Mouse (Mus musculus): ENCODE measurements around the gene Leng9. TPM values are rescaled to one million over a fixed set of nuclear protein-coding genes. Genes with fewer than 3 reads are reported as not detected.

Leng9 gene
- polyA plus RNA-seq, 1 experiment = 92.5 TPM

DNA sequence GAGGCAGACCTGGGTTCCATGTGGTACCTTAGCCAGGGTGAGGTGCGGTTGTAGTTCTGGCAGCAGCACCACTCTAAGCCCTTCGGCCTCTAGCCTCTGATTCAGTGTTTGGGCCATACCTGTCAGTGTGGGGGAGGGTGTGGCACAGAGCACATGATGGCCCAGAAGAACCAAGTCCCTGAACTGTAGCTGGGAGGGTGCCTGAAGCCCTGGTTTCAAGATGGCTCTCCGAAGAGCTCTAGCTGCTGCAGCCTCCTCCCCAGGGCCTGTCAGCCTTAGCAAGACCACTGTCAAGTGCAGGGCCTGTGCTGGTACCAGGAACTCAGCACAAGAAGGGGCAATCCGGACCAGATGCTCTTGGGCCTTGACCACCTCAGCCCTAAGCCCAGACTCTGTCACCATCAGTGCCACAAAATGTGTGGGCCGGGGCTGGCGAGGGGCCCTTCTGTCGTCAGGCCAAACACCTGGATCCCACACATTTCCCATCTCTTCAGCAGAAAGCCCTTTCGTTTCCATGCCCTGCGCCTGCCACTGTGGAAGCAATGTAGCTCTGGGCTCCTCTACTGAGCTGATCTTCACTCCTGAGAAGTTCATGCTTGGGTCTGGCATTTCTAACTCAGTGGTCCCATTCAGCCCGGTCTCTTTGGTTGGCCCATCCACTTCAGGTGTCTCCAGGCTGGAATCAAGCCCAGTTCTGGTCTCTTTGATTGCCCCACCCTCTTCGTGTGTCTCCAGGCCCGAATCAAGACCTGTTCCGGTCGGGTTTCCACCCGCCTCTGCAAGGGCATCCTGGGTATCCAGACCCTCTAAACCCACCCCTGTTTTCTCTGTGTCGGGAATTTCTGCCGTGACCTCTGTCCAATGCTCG is 1.6 kb downstream of the Leng9 start:
- Histone ChIP-seq H3K36me3 (ENCODE audit: control insufficient read depth, insufficient read depth, low read length) (peaks cover 44% of the 10 kb centered on the region), H3K4me1 (ENCODE audit: control insufficient read depth, insufficient read depth, insufficient read length, low read length) (peaks cover 19% of the 10 kb centered on the region), H3K27me3 (ENCODE audit: control insufficient read depth, insufficient read depth, low read length) (no peaks in the 10 kb centered on the region), H3K27ac (ENCODE audit: insufficient read depth, low read depth, low read length) (peak overlapping the region; percentile 100), H3K4me3 (ENCODE audit: low read depth, low read length) (peak overlapping the region; percentile 86)
- WGBS = 12% methylated on average over 18 of the region's 18 CpGs
- no peak; the same call in 1 of the 2 replicates for TF ChIP-seq POLR2A (IDR thresholded peaks at IDR 0.05; ENCODE audit: low read depth, low read length)
- TF ChIP-seq CTCF (IDR thresholded peaks at IDR 0.05; ENCODE audit: extremely low read depth, insufficient read length, insufficient replicate concordance, low read depth, low read length) = 0 out of 2 replicates have a peak, but pooled peaks have one; percentile 8

GRCm38 (mm10) chr7:4147836-4148235 is 2.3 kb downstream of the Leng9 start:
- Histone ChIP-seq H3K4me1 (ENCODE audit: control insufficient read depth, insufficient read depth, insufficient read length, low read length) (peaks cover 19% of the 10 kb centered on the region), H3K36me3 (ENCODE audit: control insufficient read depth, insufficient read depth, low read length) (peaks cover 52% of the 10 kb centered on the region), H3K27ac (ENCODE audit: insufficient read depth, low read depth, low read length) (peak overlapping the region; percentile 100), H3K27me3 (ENCODE audit: control insufficient read depth, insufficient read depth, low read length) (no peaks in the 10 kb centered on the region), H3K4me3 (ENCODE audit: low read depth, low read length) (peak overlapping the region; percentile 86)
- WGBS = 59% methylated on average over 4 of the region's 4 CpGs
- TF ChIP-seq POLR2A (IDR thresholded peaks at IDR 0.05; ENCODE audit: low read depth, low read length) = no peak

DNA sequence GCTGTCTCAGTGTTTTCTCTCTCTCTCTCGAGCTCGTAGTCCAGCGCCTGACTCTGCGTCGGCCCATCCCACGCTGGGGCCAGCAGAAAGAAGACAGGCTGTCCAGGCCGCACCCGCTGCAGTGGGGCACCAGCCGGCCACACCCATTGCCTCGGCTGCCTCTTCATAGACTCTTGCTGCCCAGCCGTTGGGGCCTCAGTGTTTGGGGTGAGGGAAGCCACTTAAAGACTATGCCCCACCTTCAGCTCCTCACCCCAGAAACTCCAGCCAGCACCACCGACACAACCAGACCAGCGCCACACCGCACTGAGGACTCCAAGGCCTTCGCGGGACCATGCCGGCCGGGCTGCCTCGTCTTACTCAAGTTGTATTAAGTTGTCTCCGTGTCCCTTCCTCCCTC is 2.8 kb downstream of the Leng9 start:
- Histone ChIP-seq H3K36me3 (ENCODE audit: control insufficient read depth, insufficient read depth, low read length) (peaks cover 56% of the 10 kb centered on the region), H3K27me3 (ENCODE audit: control insufficient read depth, insufficient read depth, low read length) (no peaks in the 10 kb centered on the region), H3K4me1 (ENCODE audit: control insufficient read depth, insufficient read depth, insufficient read length, low read length) (peaks cover 19% of the 10 kb centered on the region), H3K4me3 (ENCODE audit: low read depth, low read length) (peak overlapping the region; percentile 86), H3K27ac (ENCODE audit: insufficient read depth, low read depth, low read length) (peak overlapping the region; percentile 100)
- TF ChIP-seq CTCF (IDR thresholded peaks at IDR 0.05; ENCODE audit: extremely low read depth, insufficient read length, insufficient replicate concordance, low read depth, low read length) = no peak
- peak; percentile 57 for TF ChIP-seq POLR2A (IDR thresholded peaks at IDR 0.05; ENCODE audit: low read depth, low read length)
- 39% methylated on average over 20 of the region's 20 CpGs for WGBS

DNA sequence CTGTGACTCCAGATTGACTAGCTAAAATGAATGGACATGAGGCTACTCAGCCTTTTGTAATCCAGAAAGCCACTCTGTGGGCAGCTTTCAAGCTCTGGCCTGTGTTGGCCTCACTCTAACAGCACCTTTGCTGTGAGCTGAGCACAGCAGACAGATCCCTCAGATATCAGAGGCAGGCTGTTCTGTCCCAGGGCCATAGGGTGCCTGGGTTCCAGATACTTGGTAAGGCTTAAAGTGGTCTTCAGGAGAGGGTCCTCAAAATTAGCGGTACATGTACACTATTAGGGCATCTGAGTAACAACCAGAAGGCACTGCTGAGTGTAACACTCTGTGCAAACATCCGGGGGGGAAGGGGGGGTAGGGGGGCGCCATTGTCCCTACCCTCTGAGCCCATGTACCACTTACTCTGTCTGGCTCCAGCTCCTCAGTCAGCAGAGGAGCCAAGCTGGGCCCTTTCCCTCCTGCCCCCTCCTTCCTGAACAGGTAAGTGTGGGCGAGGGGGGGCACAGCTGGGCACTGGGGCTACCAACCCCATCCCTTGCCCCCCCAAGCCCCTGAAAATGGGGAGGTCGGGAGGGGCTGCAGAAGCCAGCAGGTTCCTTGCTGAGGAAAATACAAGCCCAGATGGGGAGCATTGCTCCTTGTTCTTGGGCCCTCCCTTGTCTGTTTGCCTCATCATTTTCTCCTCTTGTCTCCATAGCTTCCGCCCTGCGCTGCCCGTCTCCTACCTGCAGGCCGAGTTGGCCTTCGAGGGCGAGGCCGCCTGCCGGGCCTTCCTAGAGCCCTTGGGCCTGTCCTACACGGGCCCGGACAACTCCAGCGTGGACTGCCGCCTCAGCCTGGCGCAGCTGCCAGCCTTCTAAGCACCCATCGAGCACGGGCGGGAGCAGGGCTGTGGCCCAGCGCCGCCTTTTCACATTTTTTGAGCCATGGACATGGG is 3.7 kb downstream of the Leng9 start:
- H3K27ac ChIP-seq (ENCODE audit: insufficient read depth, low read depth, low read length) = peak overlapping the region; percentile 100
- no peak for TF ChIP-seq CTCF (IDR thresholded peaks at IDR 0.05; ENCODE audit: extremely low read depth, insufficient read length, insufficient replicate concordance, low read depth, low read length)
- TF ChIP-seq POLR2A (IDR thresholded peaks at IDR 0.05; ENCODE audit: low read depth, low read length) = peak; percentile 19; the same call in 1 of the 2 replicates
- peaks cover 64% of the 10 kb centered on the region for H3K36me3 ChIP-seq (ENCODE audit: control insufficient read depth, insufficient read depth, low read length)
- WGBS = 64% methylated on average over 23 of the region's 23 CpGs
- H3K4me1 ChIP-seq (ENCODE audit: control insufficient read depth, insufficient read depth, insufficient read length, low read length) = peaks cover 17% of the 10 kb centered on the region
- no peaks in the 10 kb centered on the region for H3K27me3 ChIP-seq (ENCODE audit: control insufficient read depth, insufficient read depth, low read length)
- peak overlapping the region; percentile 86 for H3K4me3 ChIP-seq (ENCODE audit: low read depth, low read length)

DNA sequence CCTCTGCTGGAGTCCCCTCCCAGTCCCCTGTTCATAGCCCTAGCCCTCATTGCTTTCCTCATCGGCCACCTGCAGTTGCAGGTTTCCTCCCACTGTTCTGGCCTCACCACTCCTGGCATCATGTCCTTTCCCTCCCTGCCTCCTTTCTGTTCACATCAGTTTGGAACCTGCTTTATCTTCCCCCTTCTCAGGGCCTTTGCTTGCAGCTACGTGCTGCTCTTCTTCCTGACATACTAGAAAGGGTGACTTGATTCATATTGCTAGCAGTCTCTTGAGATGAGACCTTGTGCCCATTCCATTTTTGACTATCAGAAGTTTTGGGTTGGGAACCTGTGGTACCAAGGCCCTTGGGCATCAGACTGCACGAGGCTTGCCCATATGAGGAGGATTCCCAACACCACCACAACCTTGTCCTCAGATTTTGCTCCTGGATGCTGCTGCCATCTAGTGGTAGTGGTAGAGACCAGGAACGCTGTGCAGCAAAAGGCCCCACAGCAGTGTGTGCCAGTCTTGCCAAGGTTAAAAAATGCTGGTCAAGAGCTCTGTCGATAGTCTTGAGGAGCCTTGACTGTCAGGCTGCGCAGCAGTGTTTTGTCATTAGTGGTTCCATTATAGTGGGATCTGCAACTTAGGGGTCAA is 4.5 kb downstream of the Leng9 start:
- peaks cover 67% of the 10 kb centered on the region for H3K36me3 ChIP-seq (ENCODE audit: control insufficient read depth, insufficient read depth, low read length)
- TF ChIP-seq POLR2A (IDR thresholded peaks at IDR 0.05; ENCODE audit: low read depth, low read length) (no peak), CTCF (IDR thresholded peaks at IDR 0.05; ENCODE audit: extremely low read depth, insufficient read length, insufficient replicate concordance, low read depth, low read length) (peak; percentile 88; the same call in 1 of the 2 replicates)
- no peak overlapping the region for H3K4me3 ChIP-seq (ENCODE audit: low read depth, low read length)
- WGBS = 49% methylated on average over 6 of the region's 6 CpGs
- H3K27ac ChIP-seq (ENCODE audit: insufficient read depth, low read depth, low read length) = no peak overlapping the region
- H3K4me1 ChIP-seq (ENCODE audit: control insufficient read depth, insufficient read depth, insufficient read length, low read length) = peaks cover 12% of the 10 kb centered on the region
- no peaks in the 10 kb centered on the region for H3K27me3 ChIP-seq (ENCODE audit: control insufficient read depth, insufficient read depth, low read length)

DNA sequence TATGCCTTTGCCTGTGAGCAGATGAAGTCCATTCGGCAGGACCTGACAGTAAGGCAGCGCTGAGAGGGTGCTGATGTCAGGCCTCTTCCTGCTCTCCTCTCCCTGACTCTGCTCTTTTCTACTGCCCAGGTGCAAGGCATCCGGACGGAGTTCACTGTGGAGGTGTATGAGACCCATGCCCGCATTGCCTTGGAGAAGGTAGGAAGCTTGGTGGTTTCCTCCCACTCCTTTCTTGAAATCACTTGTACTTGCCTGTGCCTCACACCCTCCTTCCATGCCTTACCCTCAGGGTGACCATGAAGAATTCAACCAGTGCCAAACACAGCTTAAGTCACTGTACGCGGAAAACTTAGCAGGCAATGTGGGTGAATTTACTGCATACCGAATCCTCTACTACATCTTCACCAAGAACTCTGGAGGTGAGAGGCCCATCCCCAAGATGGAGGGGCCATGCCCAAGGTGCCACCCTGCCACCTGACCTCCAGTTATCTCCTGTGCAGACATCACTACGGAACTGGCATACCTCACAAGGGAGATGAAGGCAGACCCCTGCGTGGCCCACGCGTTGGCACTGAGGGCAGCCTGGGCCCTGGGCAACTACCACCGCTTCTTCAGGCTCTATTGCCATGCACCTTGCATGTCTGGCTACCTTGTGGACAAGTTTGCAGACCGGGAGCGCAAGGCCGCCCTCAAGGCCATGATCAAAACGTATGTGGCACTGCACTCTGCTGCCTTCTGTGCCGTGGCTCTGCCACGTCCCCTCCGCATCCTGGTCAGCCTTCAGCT is 5.2 kb downstream of the Leng9 start:
- WGBS = 92% methylated on average over 20 of the region's 20 CpGs
- no peaks in the 10 kb centered on the region for H3K27me3 ChIP-seq (ENCODE audit: control insufficient read depth, insufficient read depth, low read length)
- TF ChIP-seq POLR2A (IDR thresholded peaks at IDR 0.05; ENCODE audit: low read depth, low read length) (no peak), CTCF (IDR thresholded peaks at IDR 0.05; ENCODE audit: extremely low read depth, insufficient read length, insufficient replicate concordance, low read depth, low read length) (no peak)
- H3K36me3 ChIP-seq (ENCODE audit: control insufficient read depth, insufficient read depth, low read length) = peaks cover 72% of the 10 kb centered on the region
- no peak overlapping the region for H3K4me3 ChIP-seq (ENCODE audit: low read depth, low read length)
- no peak overlapping the region for H3K27ac ChIP-seq (ENCODE audit: insufficient read depth, low read depth, low read length)
- peaks cover 12% of the 10 kb centered on the region for H3K4me1 ChIP-seq (ENCODE audit: control insufficient read depth, insufficient read depth, insufficient read length, low read length)
